In genomic region chr12:84855084-84855625, GRCm38 (mm10) we compare ENCODE assay signal across 15 mouse cellular contexts. TPM values are rescaled to one million over a fixed set of nuclear protein-coding genes. Genes with fewer than 3 reads are reported as not detected.
DNase-seq lines count a peak whose midpoint lies in the region; ATAC-seq and TF ChIP-seq lines count a peak whose summit lies in the region.
"Had no signal": no experiment of that assay in that cellular context is flagged by ENCODE, and none has a peak within 500 bp of the region (broad histone marks: within the 10 kb centered on the region; RNA-seq: fewer than 3 reads in every experiment).

No protein-coding gene starts in this region.

- no peak overlapping the region for H3ac ChIP-seq in myocyte (ENCODE audit: control insufficient read depth, insufficient read length)

- H3K4me2 ChIP-seq in liver, embryonic 15.5 days, result peak overlapping the region; percentile 52
- peak overlapping the region; percentile 42 for H3K4me2 ChIP-seq in myocyte (ENCODE audit: low read depth)
- H3K4me2 ChIP-seq: heart, embryonic 12.5 days had no signal

- H3K36me3 ChIP-seq in erythroblast, embryonic 14.5 days (ENCODE audit: control insufficient read depth), result no peaks in the 10 kb centered on the region; the same call in 1 of the 2 replicates
- no peaks in the 10 kb centered on the region for H3K36me3 ChIP-seq in liver, embryonic 15.5 days (replicated peaks)
- no peaks in the 10 kb centered on the region for H3K36me3 ChIP-seq in myocyte (ENCODE audit: control insufficient read depth, insufficient read depth)
- H3K36me3 ChIP-seq: G1E; heart, embryonic 12.5 days had no signal

- H3K9me3 ChIP-seq in erythroblast, embryonic 14.5 days (ENCODE audit: control insufficient read depth, low read length), result no peaks in the 10 kb centered on the region
- no peaks in the 10 kb centered on the region for H3K9me3 ChIP-seq in liver, embryonic 15.5 days (replicated peaks)
- H3K9me3 ChIP-seq: G1E; heart, embryonic 12.5 days had no signal

- peaks cover 91% of the 10 kb centered on the region for H3K4me1 ChIP-seq in erythroblast, embryonic 14.5 days (ENCODE audit: control insufficient read depth)
- peaks cover 78% of the 10 kb centered on the region for H3K4me1 ChIP-seq in liver, embryonic 15.5 days (replicated peaks)

- peak; percentile 52 to 64 for DNase-seq in lung, adult 18-20 months
- no peak for DNase-seq in lung, postnatal 25 days (ENCODE audit: low spot score)
- no peak for DNase-seq in cerebellum, postnatal 10 days
- DNase-seq in kidney, adult 8-10 months, result no peak
- no peak for DNase-seq in cerebellum, postnatal 36 days
- DNase-seq: cerebellum, adult 2 months; heart, postnatal 4 days; kidney, postnatal 10 days; right cerebral cortex, adult 18-20 months had no signal

- 62% methylated on average over 4 of the region's 4 CpGs for whole genome bisulfite sequencing in liver, embryonic 15.5 days (ENCODE audit: insufficient replicate concordance)

- H3K79me2 ChIP-seq in myocyte (ENCODE audit: control insufficient read depth, insufficient read depth), result no peaks in the 10 kb centered on the region

- peaks cover 7% of the 10 kb centered on the region; the same call in 1 of the 2 replicates for H3K27me3 ChIP-seq in erythroblast, embryonic 14.5 days (ENCODE audit: control insufficient read depth)
- H3K27me3 ChIP-seq in liver, embryonic 15.5 days, result no peaks in the 10 kb centered on the region; the same call in 1 of the 2 replicates
- no peaks in the 10 kb centered on the region for H3K27me3 ChIP-seq in myocyte (ENCODE audit: control insufficient read depth, insufficient read depth, insufficient read length)

- no peak for TF ChIP-seq POLR2A in myocyte (IDR thresholded peaks at IDR 0.05; ENCODE audit: insufficient read length, low read depth)

- H3K9ac ChIP-seq in liver, embryonic 15.5 days, result peak overlapping the region; percentile 22; the same call in 1 of the 2 replicates
- H3K9ac ChIP-seq: heart, embryonic 12.5 days had no signal

- H3K4me3 ChIP-seq in erythroblast, embryonic 14.5 days (replicated peaks), result peak overlapping the region; percentile 48
- H3K4me3 ChIP-seq in liver, embryonic 15.5 days (replicated peaks), result no peak overlapping the region
- no peak overlapping the region for H3K4me3 ChIP-seq in myocyte
- H3K4me3 ChIP-seq: heart, embryonic 12.5 days had no signal

- peak overlapping the region; percentile 81 for H3K27ac ChIP-seq in liver, embryonic 15.5 days (replicated peaks)

- peak; percentile 30 for ATAC-seq in liver, embryonic 15.5 days (ENCODE audit: insufficient read depth)
- ATAC-seq: inflammation-experienced regulatory T-cells, adult 6 months had no signal

TF ChIP-seq in myocyte, 11 proteins besides CTCF, POLR2A, EP300 and RAD21:
- TF ChIP-seq REST (IDR thresholded peaks at IDR 0.05; ENCODE audit: insufficient read depth, insufficient read length) (no peak), CEBPB (IDR thresholded peaks at IDR 0.05; ENCODE audit: insufficient read depth, poor library complexity, severe bottlenecking) (no peak), TCF3 (IDR thresholded peaks at IDR 0.05; ENCODE audit: insufficient read length, low read depth) (no peak), SRF (IDR thresholded peaks at IDR 0.05; ENCODE audit: control insufficient read depth, insufficient read length, low read depth) (no peak), MAX (IDR thresholded peaks at IDR 0.05; ENCODE audit: low read depth) (no peak), POLR2AphosphoS2 (IDR thresholded peaks at IDR 0.05; ENCODE audit: insufficient read length, low read depth) (no peak), MYOD1 (IDR thresholded peaks at IDR 0.05; ENCODE audit: control insufficient read depth in 1 of 3, insufficient read length in 2 of 3, low read depth in 2 of 3) (no peak), TCF12 (IDR thresholded peaks at IDR 0.05; ENCODE audit: insufficient read depth, poor library complexity, severe bottlenecking) (no peak), USF1 (IDR thresholded peaks at IDR 0.05; ENCODE audit: low read depth) (no peak), MYOG (IDR thresholded peaks at IDR 0.05; ENCODE audit: control insufficient read depth in 1 of 3, insufficient read depth in 1 of 3, insufficient read length in 2 of 3, low read depth in 2 of 3) (no peak), E2F4 (IDR thresholded peaks at IDR 0.05; ENCODE audit: insufficient read depth) (no peak)

RNA-seq across cellular contexts. Expression of gene Ltbp2, which starts 21.2 kb away (rescaled TPM):
- 0.23 TPM in 2 replicates for polyA plus RNA-seq in erythroblast, embryonic 14.5 days (2012)
- 0.26 and 0.35 TPM in 2 replicates for polyA plus RNA-seq in liver, embryonic 15.5 days (2015; fragmentation: Nextera tagmentation; extraction: Ambion mirVana)
- 19.7 TPM for polyA plus RNA-seq in myocyte (2012; fragmentation: generic; extraction: Trizol)
- polyA plus RNA-seq: G1E; inflammation-experienced regulatory T-cells, adult 6 months had no signal

Comparison
In these comparisons a context has a peak if more than half of its experiments do, and no peak if none do; other contexts are left out.
1. DNase-seq: peak in lung, adult 18-20 months (2 of 2); none in lung, postnatal 25 days (single experiment), cerebellum, postnatal 10 days (0 of 2), kidney, adult 8-10 months (0 of 2) and cerebellum, postnatal 36 days (0 of 2).
2. RNA of gene Ltbp2, which starts 21.2 kb away (polyA plus RNA-seq): 19.7 TPM in myocyte (single experiment); 0.26 to 0.35 TPM in liver, embryonic 15.5 days and 0.23 TPM in erythroblast, embryonic 14.5 days; every median in the first group is over 10 times any median in the second.